Mouse (Mus musculus) neural tube, embryonic 13.5 days (tissue): ENCODE data around the gene Mea1. TPM values are rescaled to one million over a fixed set of nuclear protein-coding genes. Genes with fewer than 3 reads are reported as not detected.

Experiments used
- ATAC-seq: fragments of 200-750 bp; cut with Nextera tagmentation; 2 replicates; pipeline ENCODE4 v1.8.0; 2017; ENCODE audit warnings: low read depth, mild to moderate bottlenecking, moderate TSS enrichment, moderate library complexity
- H3K27ac ChIP-seq: fragments of 300-500 bp; sonication (generic); replicated peaks from 2 replicates; pipeline ENCODE4 v1.5.1; 2015; ENCODE audit warnings: moderate library complexity, mild to moderate bottlenecking, inconsistent platforms
- H3K27me3 ChIP-seq: fragments of 300-500 bp; sonication (generic); 2 replicates; pipeline ENCODE4 v1.6.1; 2015; ENCODE audit warnings: mild to moderate bottlenecking, inconsistent platforms
- H3K36me3 ChIP-seq: fragments of 300-500 bp; sonication (generic); 2 replicates; pipeline ENCODE4 v1.6.1; 2015; ENCODE audit warnings: mild to moderate bottlenecking, inconsistent platforms
- H3K4me1 ChIP-seq: fragments of 300-500 bp; sonication (generic); replicated peaks from 2 replicates; pipeline ENCODE4 v1.6.1; 2015; ENCODE audit warnings: inconsistent platforms
- H3K4me2 ChIP-seq: fragments of 300-500 bp; sonication (generic); 2 replicates; pipeline ENCODE4 v1.6.1; 2015; ENCODE audit warnings: inconsistent platforms, mild to moderate bottlenecking, moderate library complexity
- H3K4me3 ChIP-seq: fragments of 300-500 bp; sonication (generic); 2 replicates; pipeline ENCODE4 v1.5.1; 2015; ENCODE audit warnings: mild to moderate bottlenecking, inconsistent platforms
- H3K9ac ChIP-seq: fragments of 300-500 bp; sonication (generic); 2 replicates; pipeline ENCODE4 v1.6.1; 2015; ENCODE audit warnings: moderate library complexity, mild to moderate bottlenecking, inconsistent platforms
- H3K9me3 ChIP-seq: fragments of 300-500 bp; sonication (generic); 2 replicates; pipeline ENCODE4 v1.6.1; 2016; ENCODE audit warnings: inconsistent platforms
- WGBS: fragments of 180-500 bp; shearing (Covaris S2); methylation state at CpG from one replicate; pipeline ENCODE4 v1.1.7; 2015; 5-methylcytosine and 5-hydroxymethylcytosine counted together
- polyA plus RNA-seq: library from polyadenylated mRNA; unstranded; fragments of >200 nt; fragmentation: Nextera tagmentation; extraction: Ambion mirVana; gene quantifications from 2 replicates; pipeline ENCODE4 v1.2.1, GENCODE M21; 2015

Mea1 gene
- polyA plus RNA-seq, 1 experiment from 2014 or later = 260 TPM

GRCm38 (mm10) chr17:46699245-46699644 lies 20.7 kb downstream of the Mea1 start:
- Histone ChIP-seq H3K9ac (no peak overlapping the region), H3K9me3 (no peaks in the 10 kb centered on the region), H3K4me1 (peaks cover 35% of the 10 kb centered on the region), H3K36me3 (peaks cover 42% of the 10 kb centered on the region), H3K4me3 (no peak overlapping the region), H3K27me3 (no peaks in the 10 kb centered on the region), H3K4me2 (no peak overlapping the region), H3K27ac (no peak overlapping the region)
- ATAC-seq = no peak
- WGBS = 44% methylated on average over 5 of the region's 5 CpGs

- Histone ChIP-seq H3K4me1 (peaks cover 35% of the 10 kb centered on the region), H3K9me3 (no peaks in the 10 kb centered on the region), H3K4me3 (no peak overlapping the region), H3K36me3 (peaks cover 42% of the 10 kb centered on the region), H3K27ac (no peak overlapping the region), H3K27me3 (no peaks in the 10 kb centered on the region), H3K9ac (no peak overlapping the region), H3K4me2 (no peak overlapping the region)
- no peak for ATAC-seq
- WGBS = 83% methylated on average over 3 of the region's 3 CpGs
Observed at GRCm38 (mm10) chr17:46699912-46700311, 21.3 kb downstream of the Mea1 start.

DNA sequence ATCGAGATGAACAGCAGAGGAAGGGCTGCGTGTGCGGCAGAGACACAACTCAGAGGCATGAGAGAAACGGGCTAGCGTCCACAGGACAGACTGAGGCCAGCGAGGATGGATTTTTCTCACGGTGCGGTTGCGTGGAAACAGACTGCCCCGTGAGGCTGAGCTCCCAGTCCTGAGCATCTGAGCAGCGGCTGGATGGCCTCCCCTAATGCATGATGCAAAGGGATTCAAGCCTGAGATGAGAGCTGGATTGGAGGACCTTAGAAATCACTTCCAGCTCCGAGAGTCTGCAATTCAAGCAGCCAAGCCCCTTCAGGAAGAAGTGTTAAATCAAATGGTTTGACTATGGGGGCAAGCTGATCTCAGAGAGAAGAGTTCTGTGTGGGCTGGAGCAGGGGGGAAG lies 22.9 kb downstream of the Mea1 start:
- Histone ChIP-seq H3K4me2 (0 out of 2 replicates have a peak overlapping the region, but pooled peaks have one; percentile 14), H3K9me3 (no peaks in the 10 kb centered on the region), H3K4me3 (no peak overlapping the region), H3K36me3 (peaks cover 29% of the 10 kb centered on the region), H3K27me3 (no peaks in the 10 kb centered on the region), H3K9ac (peak overlapping the region; percentile 55), H3K27ac (0 out of 2 replicates have a peak overlapping the region, but pooled peaks have one; percentile 18), H3K4me1 (peaks cover 45% of the 10 kb centered on the region)
- ATAC-seq = no peak
- 73% methylated on average over 12 of the region's 12 CpGs for WGBS

DNA sequence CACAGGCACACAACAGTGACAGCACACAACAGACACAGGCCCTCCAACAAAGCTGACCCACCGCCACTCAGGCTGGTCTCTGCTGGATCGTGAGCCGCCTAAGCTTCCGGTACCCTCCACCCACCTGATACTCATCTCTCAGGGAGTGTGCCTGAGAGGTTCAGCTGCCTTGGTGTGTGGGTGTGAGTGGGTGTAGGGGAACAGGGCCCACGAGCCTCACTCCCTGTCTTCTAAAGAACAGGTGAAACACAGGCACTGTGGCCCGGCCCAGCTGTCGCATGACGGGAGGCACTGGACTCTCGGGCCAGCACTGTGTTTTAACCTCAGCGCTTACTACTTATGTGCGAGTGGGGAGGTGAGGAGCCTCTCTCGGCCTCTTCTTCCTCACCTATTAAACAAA lies 23.5 kb downstream of the Mea1 start:
- H3K4me1 ChIP-seq = peaks cover 45% of the 10 kb centered on the region
- H3K36me3 ChIP-seq = peaks cover 29% of the 10 kb centered on the region
- no peaks in the 10 kb centered on the region for H3K9me3 ChIP-seq
- 0 out of 2 replicates have a peak overlapping the region, but pooled peaks have one; percentile 7 for H3K4me2 ChIP-seq
- no peak for ATAC-seq
- H3K4me3 ChIP-seq = no peak overlapping the region
- no peak overlapping the region for H3K27ac ChIP-seq
- no peaks in the 10 kb centered on the region for H3K27me3 ChIP-seq
- 92% methylated on average over 12 of the region's 12 CpGs for WGBS
- H3K9ac ChIP-seq = peak overlapping the region; percentile 55; the same call in 1 of the 2 replicates

- no peak for ATAC-seq
- Histone ChIP-seq H3K4me1 (peaks cover 45% of the 10 kb centered on the region), H3K4me2 (peak overlapping the region; percentile 82), H3K4me3 (peak overlapping the region; percentile 93; the same call in 1 of the 2 replicates), H3K36me3 (peaks cover 28% of the 10 kb centered on the region), H3K9ac (peak overlapping the region; percentile 95), H3K27me3 (no peaks in the 10 kb centered on the region), H3K27ac (no peak overlapping the region), H3K9me3 (no peaks in the 10 kb centered on the region)
- WGBS = 84% methylated on average over 5 of the region's 5 CpGs
Observed at GRCm38 (mm10) chr17:46702506-46702905, 23.9 kb downstream of the Mea1 start.

GRCm38 (mm10) chr17:46703971-46704886 lies 25.6 kb downstream of the Mea1 start:
- WGBS = 6% methylated on average over 37 of the region's 41 CpGs
- Histone ChIP-seq H3K36me3 (peaks cover 11% of the 10 kb centered on the region; the same call in 1 of the 2 replicates), H3K27ac (peak overlapping the region; percentile 91), H3K9ac (peak overlapping the region; percentile 95), H3K9me3 (no peaks in the 10 kb centered on the region), H3K4me3 (peak overlapping the region; percentile 93), H3K4me2 (peak overlapping the region; percentile 82), H3K27me3 (no peaks in the 10 kb centered on the region), H3K4me1 (peaks cover 45% of the 10 kb centered on the region)
- ATAC-seq = peak; percentile 74

- peak within 1 kb of the TSS; percentile 93 for H3K4me3 ChIP-seq
- H3K9ac ChIP-seq = peak within 1 kb of the TSS; percentile 95
- H3K4me2 ChIP-seq = peak within 1 kb of the TSS; percentile 82
- no peaks in the 10 kb centered on the region for H3K27me3 ChIP-seq
- no peaks in the 10 kb centered on the region for H3K9me3 ChIP-seq
- 1% methylated on average over 48 of the region's 48 CpGs for WGBS
- peaks cover 6% of the 10 kb centered on the region; the same call in 1 of the 2 replicates for H3K36me3 ChIP-seq
- peaks cover 45% of the 10 kb centered on the region for H3K4me1 ChIP-seq
- H3K27ac ChIP-seq = peak within 1 kb of the TSS; percentile 91
- ATAC-seq = peak; percentile 94
Observed at GRCm38 (mm10) chr17:46704887-46705835, 26.6 kb downstream of the Mea1 start, which contains the start of gene Ppp2r5d. Gene Ppp2r5d (minus strand): TSS chr17:46705111.

- Histone ChIP-seq H3K36me3 (no peaks in the 10 kb centered on the region), H3K9me3 (no peaks in the 10 kb centered on the region), H3K4me1 (peaks cover 37% of the 10 kb centered on the region), H3K4me2 (0 out of 2 replicates have a peak overlapping the region, but pooled peaks have one; percentile 82), H3K27me3 (no peaks in the 10 kb centered on the region), H3K4me3 (no peak overlapping the region), H3K27ac (no peak overlapping the region), H3K9ac (no peak overlapping the region)
- WGBS = 91% methylated on average over 14 of the region's 14 CpGs
- no peak for ATAC-seq
Observed at GRCm38 (mm10) chr17:46706375-46707089, 27.9 kb downstream of the Mea1 start.

- Histone ChIP-seq H3K4me3 (peak within 1 kb of the TSS; percentile 99), H3K9ac (peak within 1 kb of the TSS; percentile 95), H3K4me2 (peak within 1 kb of the TSS; percentile 100), H3K4me1 (peaks cover 22% of the 10 kb centered on the region), H3K27ac (peak within 1 kb of the TSS; percentile 85), H3K27me3 (no peaks in the 10 kb centered on the region), H3K9me3 (no peaks in the 10 kb centered on the region), H3K36me3 (peaks cover 25% of the 10 kb centered on the region)
- ATAC-seq = peak; percentile 91
- 8% methylated on average over 36 of the region's 36 CpGs for WGBS
Observed at GRCm38 (mm10) chr17:46710959-46711597, 32.5 kb downstream of the Mea1 start, which contains the start of gene Pex6. Gene Pex6 (plus strand): TSS chr17:46711463.

DNA sequence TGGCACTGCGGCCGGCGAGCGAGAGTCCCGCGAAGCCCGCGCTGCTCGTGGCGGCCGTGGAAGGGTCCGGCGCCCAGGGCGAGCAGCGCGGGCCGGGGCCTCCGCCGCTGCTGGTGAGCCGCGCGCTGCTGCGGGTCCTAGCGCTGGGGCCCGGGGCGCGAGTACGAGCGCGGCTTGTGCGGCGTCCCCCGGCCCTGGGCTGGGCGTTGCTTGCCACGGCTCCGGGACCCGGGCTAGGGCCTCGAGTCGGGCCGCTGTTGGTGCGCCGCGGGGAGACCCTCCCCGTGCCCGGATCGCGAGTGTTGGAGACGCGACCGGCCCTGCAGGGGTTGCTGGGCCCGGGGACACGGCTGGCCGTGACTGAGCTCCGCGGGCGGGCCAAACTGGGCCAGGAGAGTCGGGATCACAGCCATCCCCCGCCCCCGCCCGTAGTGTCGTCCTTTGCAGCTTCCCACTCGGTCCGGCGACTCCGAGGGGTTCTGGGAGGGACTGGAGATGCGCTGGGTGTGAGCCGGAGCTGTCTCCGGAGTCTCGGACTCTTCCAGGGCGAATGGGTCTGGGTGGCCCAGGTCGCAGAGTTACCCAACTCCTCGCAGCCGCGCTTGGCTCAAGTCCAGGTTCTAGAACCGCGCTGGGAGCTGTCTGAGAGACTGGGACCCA lies 33.1 kb downstream of the Mea1 start:
- Histone ChIP-seq H3K27me3 (no peaks in the 10 kb centered on the region), H3K4me2 (peak overlapping the region; percentile 100), H3K9ac (peak overlapping the region; percentile 95), H3K36me3 (peaks cover 32% of the 10 kb centered on the region), H3K4me1 (peaks cover 21% of the 10 kb centered on the region), H3K27ac (peak overlapping the region; percentile 75; the same call in 1 of the 2 replicates), H3K9me3 (no peaks in the 10 kb centered on the region), H3K4me3 (peak overlapping the region; percentile 99)
- WGBS = under 1% methylated on average over 64 of the region's 76 CpGs
- ATAC-seq = peak; percentile 57; the same call in 1 of the 2 replicates
